8 mouse cellular contexts compared by ENCODE assay signal in the genomic region with DNA sequence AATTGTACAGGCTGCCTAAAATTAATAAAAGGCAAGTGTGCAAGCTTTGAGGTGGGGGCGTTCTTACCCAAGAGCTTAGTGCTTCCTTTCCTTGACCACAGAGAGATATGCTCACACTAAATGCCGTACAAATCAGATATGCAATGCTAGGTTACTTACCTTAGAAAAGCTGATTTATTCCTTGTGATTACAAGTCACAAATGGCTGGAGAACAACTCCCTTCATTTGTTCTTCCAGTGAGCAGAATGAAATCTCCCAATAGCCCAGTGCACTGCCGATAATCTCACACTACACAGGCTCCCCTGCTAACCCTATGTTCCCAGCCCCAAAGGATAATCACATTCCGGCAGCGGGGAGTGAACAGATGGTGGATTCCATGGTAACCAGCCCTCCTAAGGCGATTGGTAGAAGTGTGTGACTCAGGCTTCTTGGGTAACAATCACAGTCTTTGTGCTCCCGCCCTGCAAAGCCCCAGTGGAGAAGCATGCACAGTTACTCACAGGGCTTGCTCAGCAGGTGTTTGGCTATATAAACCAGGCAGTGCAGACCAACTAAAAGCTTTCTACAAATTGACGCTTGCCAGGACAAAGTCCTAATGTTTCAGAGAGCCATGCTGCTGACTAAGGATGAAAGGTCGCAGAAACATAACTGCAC. TPM values are rescaled to one million over a fixed set of nuclear protein-coding genes. Genes with fewer than 3 reads are reported as not detected.
DNase-seq lines count a peak whose midpoint lies in the region; ATAC-seq and TF ChIP-seq lines count a peak whose summit lies in the region.

No protein-coding gene starts in this region.

- no peak overlapping the region for H3K9ac ChIP-seq in ES-Bruce4 (ENCODE audit: low read depth, poor library complexity, severe bottlenecking)
- peak overlapping the region; percentile 68 for H3K9ac ChIP-seq in forebrain, embryonic 16.5 days (replicated peaks; ENCODE audit: low read depth, low read length)
- no peak overlapping the region for H3K9ac ChIP-seq in liver, embryonic 16.5 days (ENCODE audit: low read depth, low read length)

- TF ChIP-seq POLR2A in ES-Bruce4 (IDR thresholded peaks at IDR 0.05; ENCODE audit: insufficient read depth, low read length), result no peak

- DNase-seq in cerebellum, adult 11 months, result peak; percentile 83
- DNase-seq in heart, postnatal 4 days, result peak; percentile 43
- peak; percentile 92 to 94 for DNase-seq in layer of hippocampus, adult 2 months (ENCODE audit: low spot score in 2 of 2)
- peak; percentile 98 for DNase-seq in retina, postnatal 1 day
- DNase-seq in spleen, postnatal 14 days (ENCODE audit: low spot score in 2 of 2), result no peak

- peak overlapping the region; percentile 54 for H3K4me2 ChIP-seq in forebrain, embryonic 16.5 days (ENCODE audit: low read length)
- peak overlapping the region; percentile 27 for H3K4me2 ChIP-seq in liver, embryonic 16.5 days (ENCODE audit: low read depth, low read length)

- H3K36me3 ChIP-seq in ES-Bruce4 (ENCODE audit: control insufficient read depth, insufficient read depth, low read length, poor library complexity, severe bottlenecking), result no peaks in the 10 kb centered on the region
- no peaks in the 10 kb centered on the region for H3K36me3 ChIP-seq in forebrain, embryonic 16.5 days (ENCODE audit: control insufficient read depth, insufficient read depth)
- no peaks in the 10 kb centered on the region for H3K36me3 ChIP-seq in liver, embryonic 16.5 days (ENCODE audit: control insufficient read depth, insufficient read depth)

- H3K4me3 ChIP-seq in ES-Bruce4 (ENCODE audit: low read depth, low read length), result no peak overlapping the region
- peak overlapping the region; percentile 83 for H3K4me3 ChIP-seq in forebrain, embryonic 16.5 days (replicated peaks; ENCODE audit: low read length)
- peak overlapping the region; percentile 72 for H3K4me3 ChIP-seq in layer of hippocampus, adult 2 months
- H3K4me3 ChIP-seq in liver, embryonic 16.5 days (ENCODE audit: low read depth, low read length), result peak overlapping the region; percentile 27; the same call in 1 of the 2 replicates

- H3K4me1 ChIP-seq in ES-Bruce4 (ENCODE audit: control insufficient read depth, insufficient read depth, low read length), result no peaks in the 10 kb centered on the region
- H3K4me1 ChIP-seq in forebrain, embryonic 16.5 days (replicated peaks; ENCODE audit: control insufficient read depth, insufficient read depth, low read length), result peaks cover 12% of the 10 kb centered on the region
- H3K4me1 ChIP-seq in liver, embryonic 16.5 days (ENCODE audit: control insufficient read depth, low read depth, low read length), result no peaks in the 10 kb centered on the region

- no peaks in the 10 kb centered on the region for H3K9me3 ChIP-seq in ES-Bruce4 (replicated peaks; ENCODE audit: control insufficient read depth, insufficient read depth, low read length, poor library complexity, severe bottlenecking)
- H3K9me3 ChIP-seq in forebrain, embryonic 16.5 days (ENCODE audit: control insufficient read depth, low read length), result no peaks in the 10 kb centered on the region
- H3K9me3 ChIP-seq in liver, embryonic 16.5 days (replicated peaks; ENCODE audit: control insufficient read depth, low read length), result no peaks in the 10 kb centered on the region

- peak; percentile 72 for TF ChIP-seq EP300 in ES-Bruce4 (IDR thresholded peaks at IDR 0.05; ENCODE audit: insufficient read depth, low read depth, low read length)

- peak; percentile 98 for ATAC-seq in forebrain, embryonic 16.5 days
- peak; percentile 90 for ATAC-seq in liver, embryonic 16.5 days (ENCODE audit: low read depth)

- peak overlapping the region; percentile 88 for H3K27ac ChIP-seq in ES-Bruce4 (ENCODE audit: insufficient read depth, low read length)
- H3K27ac ChIP-seq in forebrain, embryonic 16.5 days (ENCODE audit: low read length), result peak overlapping the region; percentile 98
- peak overlapping the region; percentile 94 for H3K27ac ChIP-seq in layer of hippocampus, adult 2 months
- peak overlapping the region; percentile 44; the same call in 1 of the 2 replicates for H3K27ac ChIP-seq in liver, embryonic 16.5 days (ENCODE audit: low read length)

- no peaks in the 10 kb centered on the region for H3K27me3 ChIP-seq in ES-Bruce4 (ENCODE audit: control insufficient read depth, insufficient read depth, low read length, poor library complexity, severe bottlenecking)
- no peaks in the 10 kb centered on the region for H3K27me3 ChIP-seq in forebrain, embryonic 16.5 days (replicated peaks; ENCODE audit: control insufficient read depth, insufficient read depth, low read length)
- H3K27me3 ChIP-seq in liver, embryonic 16.5 days (ENCODE audit: control insufficient read depth, insufficient read depth, low read depth, low read length), result no peaks in the 10 kb centered on the region

- 1% methylated on average over 9 of the region's 9 CpGs for WGBS in forebrain, embryonic 16.5 days
- WGBS in liver, embryonic 16.5 days (ENCODE audit: insufficient replicate concordance), result 27% methylated on average over 9 of the region's 9 CpGs

- TF ChIP-seq CTCF in ES-Bruce4 (IDR thresholded peaks at IDR 0.05; ENCODE audit: low read depth, low read length), result no peak
- TF ChIP-seq CTCF in layer of hippocampus, adult 2 months (conservative IDR thresholded peaks at IDR 0.05), result peak; percentile 39

RNA-seq across cellular contexts. Expression of a gene that starts 40.3 kb away (rescaled TPM):
- 15.7 and 16.6 TPM in 2 replicates for polyA plus RNA-seq in ES-Bruce4 (2011; ENCODE audit: insufficient read depth, insufficient read length, low read depth, missing spikeins)
- polyA plus RNA-seq in forebrain, embryonic 16.5 days (2015; fragmentation: Nextera tagmentation; extraction: Ambion mirVana), result 23.6 and 28.8 TPM in 2 replicates
- total RNA-seq in heart, postnatal 4 days (2021), result 10 to 100 TPM; 17.7 to 22.5 TPM
- 10 to 100 TPM; 48.7 to 52.4 TPM for total RNA-seq in layer of hippocampus, adult 2 months (2021)
- 2.7 TPM in 2 replicates for polyA plus RNA-seq in liver, embryonic 16.5 days (2015; fragmentation: Nextera tagmentation; extraction: Ambion mirVana)

Comparison
In these comparisons a context has a peak if more than half of its experiments do, and no peak if none do; other contexts are left out.
1. H3K27ac ChIP-seq: peak in every context shown above with its lines; median percentile 98 in forebrain, embryonic 16.5 days; 94 in layer of hippocampus, adult 2 months; 88 in ES-Bruce4; 44 in liver, embryonic 16.5 days.
2. DNase-seq: peak in cerebellum, adult 11 months (single experiment), heart, postnatal 4 days (single experiment), layer of hippocampus, adult 2 months (2 of 2) and retina, postnatal 1 day (single experiment); none in spleen, postnatal 14 days (0 of 2).